Mouse (Mus musculus) bone marrow, adult 2 months (tissue): Measurements from ENCODE around the gene Cdc14a. TPM values are rescaled to one million over a fixed set of nuclear protein-coding genes. Genes with fewer than 3 reads are reported as not detected.

Experiments
- H3K27ac ChIP-seq: fragments of 200-500 bp; 2 replicates; pipeline ENCODE4 v1.5.1; 2012; ENCODE audit warnings: low read depth, mild to moderate bottlenecking, control low read depth, inconsistent platforms, low read length; ENCODE audit not compliant: control insufficient read depth, poor library complexity, insufficient read depth
- H3K4me1 ChIP-seq: fragments of 200-500 bp; 2 replicates; pipeline ENCODE4 v1.6.1; 2011; ENCODE audit warnings: low read length; ENCODE audit not compliant: control insufficient read depth, insufficient read depth
- H3K4me3 ChIP-seq: fragments of 200-500 bp; replicated peaks from 2 replicates; pipeline ENCODE3; 2011; ENCODE audit warnings: mild to moderate bottlenecking, low read depth, low read length, control low read depth; ENCODE audit not compliant: control insufficient read depth
- CTCF ChIP-seq: fragments of 200-500 bp; IDR thresholded peaks from 2 replicates; pipeline ENCODE4 v1.5.1; 2011; ENCODE audit warnings: low read length, control low read depth; ENCODE audit not compliant: control insufficient read depth, insufficient read depth
- POLR2A ChIP-seq: fragments of 200-500 bp; IDR thresholded peaks from 2 replicates; pipeline ENCODE4 v1.6.1; 2011; ENCODE audit warnings: low read depth, mild to moderate bottlenecking, control low read depth, low read length, borderline replicate concordance; ENCODE audit not compliant: control insufficient read depth
- WGBS: fragments of 180-500 bp; shearing (Covaris S2); methylation state at CpG from one replicate; pipeline ENCODE4 v1.1.7; 2018; 5-methylcytosine and 5-hydroxymethylcytosine counted together
- polyA plus RNA-seq: library from polyadenylated mRNA; stranded (reverse); fragments of >200 nt; gene quantifications from 2 replicates; pipeline ENCODE4 v1.2.4, GENCODE M21; 2011; ENCODE audit warnings: low replicate concordance; ENCODE audit not compliant: missing spikeins, insufficient read depth, insufficient read length

Cdc14a gene
- polyA plus RNA-seq, 1 experiment: 7.2 TPM

GRCm38 (mm10) chr3:116394885-116395390 is 28.9 kb downstream of the Cdc14a start:
- TF ChIP-seq CTCF (no peak), POLR2A (no peak)
- Histone ChIP-seq H3K4me1 (no peaks in the 10 kb centered on the region; the same call in 1 of the 2 replicates), H3K4me3 (no peak overlapping the region), H3K27ac (no peak overlapping the region)
- 65% methylated on average over 5 of the region's 5 CpGs for WGBS

GRCm38 (mm10) chr3:116391399-116391798 is 32.4 kb downstream of the Cdc14a start:
- H3K27ac ChIP-seq: no peak overlapping the region
- peaks cover 2% of the 10 kb centered on the region; the same call in 1 of the 2 replicates for H3K4me1 ChIP-seq
- 77% methylated on average over 10 of the region's 10 CpGs for WGBS
- H3K4me3 ChIP-seq: no peak overlapping the region
- TF ChIP-seq CTCF: no peak
- TF ChIP-seq POLR2A: no peak

- 69% methylated on average over 14 of the region's 14 CpGs for WGBS
- TF ChIP-seq POLR2A: no peak
- TF ChIP-seq CTCF: no peak
- H3K4me3 ChIP-seq: no peak overlapping the region
- H3K4me1 ChIP-seq: peaks cover 2% of the 10 kb centered on the region; the same call in 1 of the 2 replicates
- peak overlapping the region; percentile 85 for H3K27ac ChIP-seq
Measured at GRCm38 (mm10) chr3:116389500-116390470, 34.0 kb downstream of the Cdc14a start.

- 29% methylated on average over 11 of the region's 11 CpGs for WGBS
- TF ChIP-seq POLR2A: no peak
- no peak for TF ChIP-seq CTCF
- H3K27ac ChIP-seq: peak overlapping the region; percentile 85
- peaks cover 2% of the 10 kb centered on the region; the same call in 1 of the 2 replicates for H3K4me1 ChIP-seq
- no peak overlapping the region for H3K4me3 ChIP-seq
Measured at GRCm38 (mm10) chr3:116388808-116389207, 35.0 kb downstream of the Cdc14a start.

- no peak overlapping the region for H3K4me3 ChIP-seq
- H3K27ac ChIP-seq: no peak overlapping the region
- no peak for TF ChIP-seq CTCF
- peaks cover 2% of the 10 kb centered on the region; the same call in 1 of the 2 replicates for H3K4me1 ChIP-seq
Measured at GRCm38 (mm10) chr3:116386886-116387285, 36.9 kb downstream of the Cdc14a start.

GRCm38 (mm10) chr3:116386342-116386741 is 37.5 kb downstream of the Cdc14a start:
- 65% methylated on average over 6 of the region's 6 CpGs for WGBS
- Histone ChIP-seq H3K4me1 (peaks cover 2% of the 10 kb centered on the region; the same call in 1 of the 2 replicates), H3K27ac (no peak overlapping the region), H3K4me3 (no peak overlapping the region)
- no peak for TF ChIP-seq POLR2A
- TF ChIP-seq CTCF: no peak

- TF ChIP-seq CTCF (no peak), POLR2A (no peak)
- peaks cover 2% of the 10 kb centered on the region; the same call in 1 of the 2 replicates for H3K4me1 ChIP-seq
- WGBS: 37% methylated on average over 7 of the region's 7 CpGs
- no peak overlapping the region for H3K4me3 ChIP-seq
- no peak overlapping the region for H3K27ac ChIP-seq
Measured at GRCm38 (mm10) chr3:116384319-116384718, 39.5 kb downstream of the Cdc14a start.

GRCm38 (mm10) chr3:116380319-116380718 is 43.5 kb downstream of the Cdc14a start:
- Histone ChIP-seq H3K4me3 (no peak overlapping the region), H3K4me1 (no peaks in the 10 kb centered on the region; the same call in 1 of the 2 replicates), H3K27ac (no peak overlapping the region)
- no peak for TF ChIP-seq CTCF
- TF ChIP-seq POLR2A: no peak
- 74% methylated on average over 9 of the region's 9 CpGs for WGBS

GRCm38 (mm10) chr3:116375442-116375841 is 48.4 kb downstream of the Cdc14a start:
- no peak overlapping the region for H3K27ac ChIP-seq
- no peak overlapping the region for H3K4me3 ChIP-seq
- no peaks in the 10 kb centered on the region for H3K4me1 ChIP-seq
- TF ChIP-seq POLR2A (no peak), CTCF (no peak)
- 89% methylated on average over 2 of the region's 2 CpGs for WGBS
